Mouse (Mus musculus) hindbrain, embryonic 15.5 days (tissue): Measurements from ENCODE around the gene Pde3a. TPM values are rescaled to one million over a fixed set of nuclear protein-coding genes. Genes with fewer than 3 reads are reported as not detected.

Source experiments
- ATAC-seq: fragments of 200-750 bp; cut with Nextera tagmentation; 2 replicates; pipeline ENCODE4 v1.8.0; 2017; ENCODE audit warnings: low read depth, moderate number of reproducible peaks, moderate TSS enrichment; ENCODE audit not compliant: low FRiP score
- H3K27ac ChIP-seq: fragments of 300-500 bp; sonication (generic); replicated peaks from 2 replicates; pipeline ENCODE4 v1.5.1; 2015; ENCODE audit warnings: mild to moderate bottlenecking, inconsistent platforms
- H3K27me3 ChIP-seq: fragments of 300-500 bp; sonication (generic); 2 replicates; pipeline ENCODE4 v1.6.1; 2015; ENCODE audit warnings: control low read depth, inconsistent platforms
- H3K36me3 ChIP-seq: fragments of 300-500 bp; sonication (generic); 2 replicates; pipeline ENCODE4 v1.6.1; 2015; ENCODE audit warnings: control low read depth, inconsistent platforms
- H3K4me1 ChIP-seq: fragments of 300-500 bp; sonication (generic); replicated peaks from 2 replicates; pipeline ENCODE4 v1.6.1; 2015; ENCODE audit warnings: control low read depth, inconsistent platforms
- H3K4me2 ChIP-seq: fragments of 300-500 bp; sonication (generic); 2 replicates; pipeline ENCODE4 v1.6.1; 2015; ENCODE audit warnings: moderate library complexity, mild to moderate bottlenecking, inconsistent platforms
- H3K4me3 ChIP-seq: fragments of 300-500 bp; sonication (generic); 2 replicates; pipeline ENCODE4 v1.5.1; 2015; ENCODE audit warnings: mild to moderate bottlenecking, inconsistent platforms
- H3K9ac ChIP-seq: fragments of 300-500 bp; sonication (generic); 2 replicates; pipeline ENCODE4 v1.6.1; 2015; ENCODE audit warnings: inconsistent platforms
- H3K9me3 ChIP-seq: fragments of 300-500 bp; sonication (generic); 2 replicates; pipeline ENCODE4 v1.6.1; 2016; ENCODE audit warnings: control low read depth, inconsistent platforms
- WGBS: fragments of 180-500 bp; shearing (Covaris S2); methylation state at CpG from one replicate; pipeline ENCODE4 v1.1.7; 2015; 5-methylcytosine and 5-hydroxymethylcytosine counted together
- polyA plus RNA-seq: library from polyadenylated mRNA; unstranded; fragments of >200 nt; fragmentation: Nextera tagmentation; extraction: Ambion mirVana; gene quantifications from 2 replicates; pipeline ENCODE4 v1.2.1, GENCODE M21; 2015

Pde3a gene
- polyA plus RNA-seq, 1 experiment from 2014 or later, result 2.5 TPM

GRCm38 (mm10) chr6:141380927-141381326 lies 131.9 kb downstream of the Pde3a start:
- peak; percentile 64 for ATAC-seq
- no peak overlapping the region for H3K4me3 ChIP-seq
- peak overlapping the region; percentile 30 for H3K4me2 ChIP-seq
- H3K9me3 ChIP-seq, result no peaks in the 10 kb centered on the region
- no peaks in the 10 kb centered on the region for H3K36me3 ChIP-seq
- H3K4me1 ChIP-seq, result peaks cover 6% of the 10 kb centered on the region; the same call in 1 of the 2 replicates
- no peaks in the 10 kb centered on the region for H3K27me3 ChIP-seq
- no peak overlapping the region for H3K9ac ChIP-seq
- H3K27ac ChIP-seq, result peak overlapping the region; percentile 28
- 37% methylated on average over 12 of the region's 12 CpGs for WGBS

- WGBS, result 50% methylated on average over 8 of the region's 8 CpGs
- no peak for ATAC-seq
- Histone ChIP-seq H3K27ac (peak overlapping the region; percentile 28), H3K36me3 (no peaks in the 10 kb centered on the region), H3K9me3 (no peaks in the 10 kb centered on the region), H3K4me2 (peak overlapping the region; percentile 30), H3K4me3 (no peak overlapping the region), H3K4me1 (peaks cover 6% of the 10 kb centered on the region; the same call in 1 of the 2 replicates), H3K9ac (no peak overlapping the region), H3K27me3 (no peaks in the 10 kb centered on the region)
Measured at GRCm38 (mm10) chr6:141381473-141381872, 132.4 kb downstream of the Pde3a start.

- Histone ChIP-seq H3K4me1 (peaks cover 6% of the 10 kb centered on the region; the same call in 1 of the 2 replicates), H3K4me3 (no peak overlapping the region), H3K27ac (peak overlapping the region; percentile 28; the same call in 1 of the 2 replicates), H3K9ac (no peak overlapping the region), H3K9me3 (no peaks in the 10 kb centered on the region), H3K36me3 (no peaks in the 10 kb centered on the region), H3K4me2 (no peak overlapping the region), H3K27me3 (no peaks in the 10 kb centered on the region)
- ATAC-seq, result no peak
- 90% methylated on average over 4 of the region's 4 CpGs for WGBS
Measured at GRCm38 (mm10) chr6:141381881-141382370, 132.9 kb downstream of the Pde3a start.

GRCm38 (mm10) chr6:141388104-141388503 lies 139.0 kb downstream of the Pde3a start:
- no peak overlapping the region for H3K4me3 ChIP-seq
- no peaks in the 10 kb centered on the region for H3K27me3 ChIP-seq
- H3K9ac ChIP-seq, result no peak overlapping the region
- H3K27ac ChIP-seq, result no peak overlapping the region
- no peak overlapping the region for H3K4me2 ChIP-seq
- WGBS, result 88% methylated on average over 5 of the region's 5 CpGs
- H3K9me3 ChIP-seq, result no peaks in the 10 kb centered on the region
- no peaks in the 10 kb centered on the region for H3K36me3 ChIP-seq
- H3K4me1 ChIP-seq, result no peaks in the 10 kb centered on the region
- ATAC-seq, result no peak

GRCm38 (mm10) chr6:141395926-141396325 lies 146.9 kb downstream of the Pde3a start:
- no peak overlapping the region for H3K4me3 ChIP-seq
- H3K4me2 ChIP-seq, result no peak overlapping the region
- H3K27me3 ChIP-seq, result no peaks in the 10 kb centered on the region
- no peaks in the 10 kb centered on the region for H3K9me3 ChIP-seq
- no peaks in the 10 kb centered on the region for H3K36me3 ChIP-seq
- H3K9ac ChIP-seq, result no peak overlapping the region
- WGBS, result 90% methylated on average over 3 of the region's 3 CpGs
- ATAC-seq, result no peak
- H3K27ac ChIP-seq, result no peak overlapping the region
- no peaks in the 10 kb centered on the region for H3K4me1 ChIP-seq

- Histone ChIP-seq H3K36me3 (no peaks in the 10 kb centered on the region), H3K27me3 (no peaks in the 10 kb centered on the region), H3K4me1 (no peaks in the 10 kb centered on the region), H3K9ac (no peak overlapping the region), H3K4me3 (no peak overlapping the region), H3K27ac (no peak overlapping the region), H3K9me3 (no peaks in the 10 kb centered on the region), H3K4me2 (no peak overlapping the region)
- ATAC-seq, result no peak
- WGBS, result 50% methylated on average over 4 of the region's 4 CpGs
Measured at GRCm38 (mm10) chr6:141399411-141399810, 150.3 kb downstream of the Pde3a start.

GRCm38 (mm10) chr6:141403943-141404342 lies 154.9 kb downstream of the Pde3a start:
- H3K27me3 ChIP-seq, result no peaks in the 10 kb centered on the region
- no peaks in the 10 kb centered on the region; the same call in 1 of the 2 replicates for H3K4me1 ChIP-seq
- no peak overlapping the region for H3K4me2 ChIP-seq
- ATAC-seq, result no peak
- no peaks in the 10 kb centered on the region for H3K9me3 ChIP-seq
- no peak overlapping the region for H3K9ac ChIP-seq
- H3K36me3 ChIP-seq, result no peaks in the 10 kb centered on the region
- no peak overlapping the region for H3K4me3 ChIP-seq
- H3K27ac ChIP-seq, result no peak overlapping the region
- WGBS, result 58% methylated on average over 2 of the region's 2 CpGs

- H3K9ac ChIP-seq, result no peak overlapping the region
- no peak overlapping the region for H3K27ac ChIP-seq
- H3K36me3 ChIP-seq, result no peaks in the 10 kb centered on the region
- H3K9me3 ChIP-seq, result no peaks in the 10 kb centered on the region
- H3K4me3 ChIP-seq, result no peak overlapping the region
- H3K4me2 ChIP-seq, result no peak overlapping the region
- WGBS, result 67% methylated on average over 7 of the region's 7 CpGs
- H3K4me1 ChIP-seq, result no peaks in the 10 kb centered on the region; the same call in 1 of the 2 replicates
- H3K27me3 ChIP-seq, result no peaks in the 10 kb centered on the region
- ATAC-seq, result no peak
Measured at GRCm38 (mm10) chr6:141404649-141405048, 155.6 kb downstream of the Pde3a start.

- no peak overlapping the region for H3K27ac ChIP-seq
- no peak for ATAC-seq
- H3K27me3 ChIP-seq, result no peaks in the 10 kb centered on the region
- no peaks in the 10 kb centered on the region for H3K9me3 ChIP-seq
- no peak overlapping the region for H3K9ac ChIP-seq
- no peaks in the 10 kb centered on the region; the same call in 1 of the 2 replicates for H3K4me1 ChIP-seq
- no peak overlapping the region for H3K4me2 ChIP-seq
- H3K36me3 ChIP-seq, result no peaks in the 10 kb centered on the region
- no peak overlapping the region for H3K4me3 ChIP-seq
- 66% methylated on average over 5 of the region's 5 CpGs for WGBS
Measured at GRCm38 (mm10) chr6:141405496-141405895, 156.4 kb downstream of the Pde3a start.

- H3K36me3 ChIP-seq, result no peaks in the 10 kb centered on the region
- no peaks in the 10 kb centered on the region; the same call in 1 of the 2 replicates for H3K4me1 ChIP-seq
- H3K9ac ChIP-seq, result no peak overlapping the region
- no peak overlapping the region for H3K27ac ChIP-seq
- no peak overlapping the region for H3K4me2 ChIP-seq
- H3K9me3 ChIP-seq, result no peaks in the 10 kb centered on the region
- H3K27me3 ChIP-seq, result no peaks in the 10 kb centered on the region
- H3K4me3 ChIP-seq, result no peak overlapping the region
- WGBS, result 89% methylated on average over 4 of the region's 4 CpGs
- no peak for ATAC-seq
Measured at GRCm38 (mm10) chr6:141408758-141409157, 159.7 kb downstream of the Pde3a start.

- Histone ChIP-seq H3K4me3 (no peak overlapping the region), H3K27ac (no peak overlapping the region), H3K27me3 (no peaks in the 10 kb centered on the region), H3K9me3 (no peaks in the 10 kb centered on the region), H3K36me3 (no peaks in the 10 kb centered on the region), H3K4me1 (no peaks in the 10 kb centered on the region), H3K9ac (no peak overlapping the region), H3K4me2 (no peak overlapping the region)
- no peak for ATAC-seq
- 87% methylated on average over 5 of the region's 5 CpGs for WGBS
Measured at GRCm38 (mm10) chr6:141410836-141411235, 161.8 kb downstream of the Pde3a start.

- 73% methylated on average over 6 of the region's 6 CpGs for WGBS
Measured at GRCm38 (mm10) chr6:141425114-141425513, 176.0 kb downstream of the Pde3a start.

GRCm38 (mm10) chr6:141428587-141428986 lies 179.5 kb downstream of the Pde3a start:
- no peak for ATAC-seq

More at GRCm38 (mm10) chr6:141425114-141425513, 176.0 kb downstream of the Pde3a start:
- H3K4me3 ChIP-seq, result no peak overlapping the region
- no peak overlapping the region for H3K9ac ChIP-seq
- no peak for ATAC-seq
- no peak overlapping the region for H3K4me2 ChIP-seq
- no peaks in the 10 kb centered on the region for H3K4me1 ChIP-seq
- no peaks in the 10 kb centered on the region for H3K9me3 ChIP-seq
- H3K27ac ChIP-seq, result no peak overlapping the region
- H3K27me3 ChIP-seq, result no peaks in the 10 kb centered on the region
- H3K36me3 ChIP-seq, result no peaks in the 10 kb centered on the region

More at GRCm38 (mm10) chr6:141428587-141428986, 179.5 kb downstream of the Pde3a start:
- Histone ChIP-seq H3K27me3 (no peaks in the 10 kb centered on the region), H3K36me3 (no peaks in the 10 kb centered on the region), H3K4me1 (no peaks in the 10 kb centered on the region), H3K27ac (no peak overlapping the region), H3K4me3 (no peak overlapping the region), H3K4me2 (no peak overlapping the region), H3K9me3 (no peaks in the 10 kb centered on the region), H3K9ac (no peak overlapping the region)
- 77% methylated on average over 4 of the region's 4 CpGs for WGBS
